ENCODE assay signal across 16 mouse cellular contexts in the genomic region with DNA sequence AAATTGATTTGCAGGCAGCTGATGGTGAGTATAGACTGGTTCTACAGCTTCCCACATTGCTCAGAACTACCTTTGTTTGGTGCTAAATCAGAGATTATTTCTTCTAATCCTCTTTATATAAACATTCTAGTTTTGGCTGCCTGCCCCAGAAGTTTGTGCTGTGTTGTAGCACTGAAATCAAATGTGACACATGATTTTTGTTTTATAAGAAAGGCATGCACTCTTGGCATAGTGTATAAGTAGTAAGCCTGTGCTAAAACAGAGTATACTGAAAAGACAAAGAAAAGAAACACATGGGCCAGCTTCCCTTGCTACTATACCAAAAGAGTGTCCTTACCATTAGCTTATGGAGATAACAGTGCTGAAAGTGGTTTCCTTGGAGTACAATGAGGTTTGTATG.
"Had no signal": no experiment of that assay in that cellular context is flagged by ENCODE, and none has a peak within 500 bp of the region (broad histone marks: within the 10 kb centered on the region; RNA-seq: fewer than 3 reads in every experiment).

No protein-coding gene starts in this region.

- H3K27ac ChIP-seq: liver, embryonic 13.5 days; liver, embryonic 15.5 days; lung, embryonic 15.5 days; macrophage; midbrain, embryonic 13.5 days; midbrain, embryonic 15.5 days; neural tube, embryonic 12.5 days had no signal

- H3K4me3 ChIP-seq: liver, embryonic 13.5 days; liver, embryonic 15.5 days; lung, embryonic 15.5 days; megakaryocyte, embryonic 14.5 days; midbrain, embryonic 13.5 days; midbrain, embryonic 15.5 days; neural tube, embryonic 12.5 days had no signal

- H3K27me3 ChIP-seq: liver, embryonic 13.5 days; liver, embryonic 15.5 days; lung, embryonic 15.5 days; megakaryocyte, embryonic 14.5 days; midbrain, embryonic 13.5 days; midbrain, embryonic 15.5 days; neural tube, embryonic 12.5 days had no signal

- H3K4me2 ChIP-seq: liver, embryonic 11.5 days; liver, embryonic 13.5 days; liver, embryonic 15.5 days; lung, embryonic 15.5 days; midbrain, embryonic 11.5 days; midbrain, embryonic 13.5 days; midbrain, embryonic 15.5 days; neural tube, embryonic 12.5 days had no signal

- DNase-seq: liver, embryonic 13.5 days; liver, postnatal 0 days; lung, postnatal 36 days; right cerebral cortex, postnatal 14 days; thymus, adult 2 months; thymus, postnatal 25 days; thymus, postnatal 4 days had no signal

- ATAC-seq: liver, postnatal 0 days; midbrain, embryonic 13.5 days; midbrain, embryonic 15.5 days had no signal

- H3K9me3 ChIP-seq: liver, embryonic 13.5 days; liver, embryonic 15.5 days; lung, embryonic 15.5 days; megakaryocyte, embryonic 14.5 days; midbrain, embryonic 13.5 days; midbrain, embryonic 15.5 days; neural tube, embryonic 12.5 days had no signal

- H3K9ac ChIP-seq: liver, embryonic 13.5 days; liver, embryonic 15.5 days; liver, postnatal 0 days; lung, embryonic 15.5 days; midbrain, embryonic 13.5 days; midbrain, embryonic 15.5 days; neural tube, embryonic 12.5 days had no signal

- H3K36me3 ChIP-seq: liver, embryonic 13.5 days; liver, embryonic 15.5 days; lung, embryonic 15.5 days; midbrain, embryonic 13.5 days; midbrain, embryonic 15.5 days; neural tube, embryonic 12.5 days had no signal

- H3K4me1 ChIP-seq: liver, embryonic 13.5 days; liver, embryonic 15.5 days; lung, embryonic 15.5 days; megakaryocyte, embryonic 14.5 days; midbrain, embryonic 13.5 days; midbrain, embryonic 15.5 days; neural tube, embryonic 12.5 days had no signal
